Mouse (Mus musculus) limb, embryonic 11.5 days (tissue): Measurements from ENCODE around the gene Calhm1. TPM values are rescaled to one million over a fixed set of nuclear protein-coding genes. Genes with fewer than 3 reads are reported as not detected.

Source experiments
- ATAC-seq: fragments of 200-750 bp; cut with Nextera tagmentation; 2 replicates; pipeline ENCODE4 v1.8.0; 2017; ENCODE audit warnings: low read depth; ENCODE audit not compliant: insufficient number of reproducible peaks, low FRiP score, low TSS enrichment
- DNase-seq: peaks from one replicate; pipeline ENCODE4 v3.0.0-alpha.2; 2015; ENCODE audit warnings: low spot score
- H3K27ac ChIP-seq: fragments of 300-500 bp; sonication (generic); replicated peaks from 2 replicates; pipeline ENCODE4 v1.5.1; 2014; ENCODE audit warnings: low read depth, mild to moderate bottlenecking, low read length
- H3K27me3 ChIP-seq: fragments of 300-500 bp; sonication (generic); 2 replicates; pipeline ENCODE4 v1.6.1; 2014; ENCODE audit warnings: mild to moderate bottlenecking, low read length, mixed read lengths; ENCODE audit not compliant: control insufficient read depth, insufficient read depth
- H3K36me3 ChIP-seq: fragments of 300-500 bp; sonication (generic); 2 replicates; pipeline ENCODE4 v1.6.1; 2014; ENCODE audit warnings: mild to moderate bottlenecking, low read length, moderate library complexity, mixed read lengths; ENCODE audit not compliant: control insufficient read depth, insufficient read depth
- H3K4me1 ChIP-seq: fragments of 300-500 bp; sonication (generic); 2 replicates; pipeline ENCODE4 v1.6.1; 2014; ENCODE audit warnings: low read length, mixed read lengths; ENCODE audit not compliant: control insufficient read depth, insufficient read depth
- H3K4me2 ChIP-seq: fragments of 300-500 bp; sonication (generic); 2 replicates; pipeline ENCODE4 v1.6.1; 2014; ENCODE audit warnings: low read depth, mild to moderate bottlenecking, moderate library complexity; ENCODE audit not compliant: severe bottlenecking
- H3K4me3 ChIP-seq: fragments of 300-500 bp; sonication (generic); 2 replicates; pipeline ENCODE4 v1.5.1; 2014; ENCODE audit warnings: low read depth, low read length
- H3K9ac ChIP-seq: fragments of 300-500 bp; sonication (generic); 2 replicates; pipeline ENCODE4 v1.6.1; 2014; ENCODE audit warnings: mild to moderate bottlenecking, low read length
- H3K9me3 ChIP-seq: fragments of 300-500 bp; sonication (generic); 2 replicates; pipeline ENCODE4 v1.6.1; 2016; ENCODE audit warnings: low read length; ENCODE audit not compliant: control insufficient read depth
- WGBS: fragments of 180-500 bp; shearing (Covaris S2); extraction: QIAGEN DNeasy Blood & Tissue Kit; methylation state at CpG from one replicate; pipeline ENCODE4 v1.1.7; 2014; 5-methylcytosine and 5-hydroxymethylcytosine counted together
- polyA plus RNA-seq: library from polyadenylated mRNA; unstranded; fragments of >200 nt; fragmentation: Nextera tagmentation; extraction: Ambion mirVana; gene quantifications from 2 replicates; pipeline ENCODE4 v1.2.1, GENCODE M21; 2014

Gene Calhm1
- polyA plus RNA-seq, result not detected in 2 replicates

DNA sequence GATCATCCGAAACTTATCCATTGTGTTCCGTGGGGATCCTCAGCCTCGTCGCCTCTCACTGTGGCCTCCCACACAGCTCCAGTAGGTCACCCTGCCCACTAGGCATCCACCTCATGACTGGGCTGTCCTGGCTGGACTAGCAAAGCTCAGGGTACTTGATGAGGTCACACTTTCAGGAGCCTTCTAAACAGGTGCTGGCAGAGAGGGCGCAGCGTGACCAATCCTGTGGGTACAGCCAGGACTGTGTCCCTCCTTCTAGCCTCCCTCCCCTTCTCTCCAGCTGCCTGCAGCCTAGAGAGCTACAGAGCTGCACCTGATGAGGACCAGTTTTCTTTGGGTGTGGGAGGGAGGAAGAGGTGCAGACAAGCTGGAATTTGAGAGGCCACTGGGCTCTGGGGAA is at the start of gene Calhm1:
Gene Calhm1, minus strand, starts transcription at position 101 of the 400 bp plus-strand sequence.
- H3K9me3 ChIP-seq, result no peaks in the 10 kb centered on the region
- no peaks in the 10 kb centered on the region for H3K4me1 ChIP-seq
- H3K27ac ChIP-seq, result no peak within 1 kb of the TSS
- no peak for ATAC-seq
- 96% methylated on average over 6 of the region's 6 CpGs for WGBS
- no peak within 1 kb of the TSS for H3K4me2 ChIP-seq
- no peaks in the 10 kb centered on the region for H3K27me3 ChIP-seq
- H3K9ac ChIP-seq, result no peak within 1 kb of the TSS
- DNase-seq, result no peak
- H3K4me3 ChIP-seq, result no peak within 1 kb of the TSS
- no peaks in the 10 kb centered on the region for H3K36me3 ChIP-seq

DNA sequence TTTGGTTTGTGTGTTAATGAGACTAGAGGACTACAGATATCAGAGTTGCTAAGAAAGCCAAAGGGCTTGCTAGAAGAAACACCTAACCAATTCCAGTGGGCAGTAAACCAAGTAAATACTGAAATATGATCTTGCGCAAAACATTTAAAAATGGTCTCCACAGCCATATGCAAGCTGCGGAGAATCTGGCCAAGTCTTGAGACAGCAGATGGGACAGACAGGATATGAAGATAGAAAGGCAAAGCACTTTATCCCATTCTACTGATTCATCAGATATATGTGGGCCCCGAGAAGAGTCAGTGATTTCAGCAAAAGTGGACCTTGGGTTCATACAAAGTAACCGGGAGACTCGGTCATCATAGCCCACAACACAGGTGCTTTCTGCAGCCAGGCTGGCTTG is 48.1 kb upstream of the Calhm1 start:
- Histone ChIP-seq H3K4me2 (no peak overlapping the region), H3K4me1 (peaks cover 4% of the 10 kb centered on the region; the same call in 1 of the 2 replicates), H3K36me3 (no peaks in the 10 kb centered on the region), H3K27ac (no peak overlapping the region), H3K4me3 (no peak overlapping the region), H3K9me3 (no peaks in the 10 kb centered on the region), H3K27me3 (no peaks in the 10 kb centered on the region), H3K9ac (no peak overlapping the region)
- DNase-seq, result no peak
- no peak for ATAC-seq
- WGBS, result 97% methylated on average over 5 of the region's 5 CpGs

DNA sequence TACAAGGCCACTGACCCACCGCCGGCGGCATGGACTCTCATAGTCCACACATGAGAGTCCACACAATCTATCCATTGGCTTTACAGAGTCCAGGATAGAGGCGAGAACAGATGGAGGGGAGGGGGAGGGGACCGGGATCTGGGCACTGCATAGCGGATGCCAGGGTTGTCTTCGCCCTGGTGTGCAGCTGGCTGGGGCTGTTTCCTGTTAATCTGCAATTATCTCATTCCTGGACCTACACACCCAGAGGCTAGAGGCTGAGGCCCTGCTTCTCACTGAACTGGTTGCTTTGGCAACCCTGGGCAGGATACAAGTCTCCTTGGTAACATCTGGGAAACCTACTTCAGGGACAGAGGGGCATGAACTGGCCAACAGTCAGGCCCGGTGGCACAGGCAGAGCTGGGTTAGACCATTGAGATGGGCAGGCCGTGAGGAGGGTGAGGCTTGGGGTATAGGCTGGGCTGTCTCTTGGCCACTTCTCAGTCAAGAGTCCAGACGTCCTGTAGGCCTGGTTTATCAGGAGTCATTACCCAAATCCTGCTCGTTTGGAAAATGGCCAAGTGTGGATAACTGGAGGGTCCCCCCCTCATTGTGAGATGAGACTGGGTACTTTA is 44.6 kb upstream of the Calhm1 start:
- Histone ChIP-seq H3K9ac (no peak overlapping the region), H3K4me3 (no peak overlapping the region), H3K9me3 (no peaks in the 10 kb centered on the region), H3K4me1 (peaks cover 4% of the 10 kb centered on the region; the same call in 1 of the 2 replicates), H3K36me3 (no peaks in the 10 kb centered on the region), H3K27me3 (no peaks in the 10 kb centered on the region), H3K4me2 (no peak overlapping the region), H3K27ac (no peak overlapping the region)
- DNase-seq (no peak), ATAC-seq (no peak)
- WGBS, result 69% methylated on average over 11 of the region's 11 CpGs

DNA sequence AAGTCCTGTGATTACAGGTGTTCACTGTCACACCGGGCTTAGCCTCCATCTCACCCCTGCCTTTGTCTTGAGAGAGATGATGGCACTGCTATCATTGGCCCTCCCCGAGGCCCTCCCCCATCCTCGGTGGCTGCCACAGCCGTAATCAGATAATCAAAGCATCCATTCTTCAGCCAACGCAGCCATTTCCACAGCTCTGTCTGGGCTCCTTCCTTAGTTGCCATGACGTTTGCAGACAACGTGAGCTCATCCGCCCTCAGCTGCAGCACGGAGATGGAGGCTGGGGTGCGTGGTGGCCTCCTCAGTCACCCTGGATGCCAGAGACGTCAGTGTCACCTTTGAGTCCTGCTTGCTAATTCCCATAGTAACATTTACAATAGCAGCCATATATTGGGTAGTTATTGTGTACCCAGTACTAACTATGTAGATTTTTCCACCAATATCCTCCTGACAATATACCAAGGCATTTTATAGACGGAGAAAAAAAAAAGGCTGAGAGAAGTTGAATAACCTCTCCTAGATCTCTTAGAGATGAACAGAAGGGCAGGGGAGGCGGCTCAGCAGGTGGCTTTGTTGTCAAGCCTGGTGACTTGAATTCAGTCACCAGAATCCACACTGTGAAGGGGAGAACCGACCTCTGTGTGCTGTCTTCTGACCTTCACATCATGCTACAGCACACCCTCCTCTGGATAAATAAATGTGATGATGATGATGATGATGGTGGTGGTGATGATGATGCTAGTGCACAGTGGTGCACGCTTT is 42.6 kb upstream of the Calhm1 start:
- no peak overlapping the region for H3K27ac ChIP-seq
- WGBS, result 54% methylated on average over 15 of the region's 15 CpGs
- no peaks in the 10 kb centered on the region for H3K36me3 ChIP-seq
- no peak overlapping the region for H3K9ac ChIP-seq
- peaks cover 4% of the 10 kb centered on the region; the same call in 1 of the 2 replicates for H3K4me1 ChIP-seq
- ATAC-seq (no peak), DNase-seq (no peak)
- no peak overlapping the region for H3K4me2 ChIP-seq
- H3K9me3 ChIP-seq, result no peaks in the 10 kb centered on the region
- no peak overlapping the region for H3K4me3 ChIP-seq
- no peaks in the 10 kb centered on the region for H3K27me3 ChIP-seq

DNA sequence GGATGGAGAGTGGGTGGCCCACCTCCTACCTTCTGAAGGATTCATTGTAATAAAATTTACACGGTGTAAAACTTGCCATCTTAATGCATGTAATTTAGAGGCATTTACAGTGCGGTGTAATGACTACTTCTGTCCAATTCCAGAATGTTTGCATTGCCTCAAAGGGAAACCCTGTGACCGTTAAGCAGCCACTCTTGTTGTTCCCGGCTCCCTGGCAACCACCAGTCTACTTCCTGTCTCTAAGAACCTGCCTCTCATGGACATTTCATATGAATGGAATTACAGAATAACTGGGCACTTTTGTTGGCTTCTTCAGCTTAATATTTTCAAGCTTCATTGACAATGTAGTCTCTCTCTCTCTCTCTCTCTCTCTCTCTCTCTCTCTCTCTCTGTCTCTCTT is 40.7 kb upstream of the Calhm1 start:
- H3K27ac ChIP-seq, result no peak overlapping the region
- H3K4me3 ChIP-seq, result no peak overlapping the region
- H3K9me3 ChIP-seq, result no peaks in the 10 kb centered on the region
- H3K9ac ChIP-seq, result no peak overlapping the region
- DNase-seq (no peak), ATAC-seq (no peak)
- H3K27me3 ChIP-seq, result peaks cover 12% of the 10 kb centered on the region
- H3K36me3 ChIP-seq, result no peaks in the 10 kb centered on the region
- H3K4me1 ChIP-seq, result peaks cover 7% of the 10 kb centered on the region
- no peak overlapping the region for H3K4me2 ChIP-seq
- 52% methylated on average over 4 of the region's 4 CpGs for WGBS

DNA sequence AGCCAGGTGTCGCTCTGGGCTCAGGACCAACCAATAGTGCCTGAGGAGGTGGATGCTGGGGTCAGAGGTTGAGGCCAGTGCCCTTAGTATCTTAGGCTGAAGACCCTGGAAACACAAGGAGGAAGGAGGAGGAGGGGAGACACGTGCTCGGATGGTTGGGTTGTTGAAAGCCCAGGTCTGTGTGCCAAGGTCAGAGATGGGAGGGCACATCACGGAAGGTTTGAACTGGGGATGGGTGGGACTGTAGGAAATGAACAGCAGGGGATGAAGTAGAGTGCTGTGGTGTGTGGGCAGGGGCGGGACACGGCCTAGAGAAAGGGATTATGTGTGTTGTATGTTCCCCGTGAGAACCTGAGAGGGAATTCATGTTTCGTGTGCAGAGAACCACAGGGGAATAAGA is 40.2 kb upstream of the Calhm1 start:
- Histone ChIP-seq H3K9me3 (no peaks in the 10 kb centered on the region), H3K27ac (no peak overlapping the region), H3K4me2 (no peak overlapping the region), H3K9ac (no peak overlapping the region), H3K4me1 (peaks cover 12% of the 10 kb centered on the region), H3K4me3 (no peak overlapping the region), H3K27me3 (peaks cover 17% of the 10 kb centered on the region), H3K36me3 (no peaks in the 10 kb centered on the region)
- no peak for DNase-seq
- 66% methylated on average over 8 of the region's 8 CpGs for WGBS
- no peak for ATAC-seq

DNA sequence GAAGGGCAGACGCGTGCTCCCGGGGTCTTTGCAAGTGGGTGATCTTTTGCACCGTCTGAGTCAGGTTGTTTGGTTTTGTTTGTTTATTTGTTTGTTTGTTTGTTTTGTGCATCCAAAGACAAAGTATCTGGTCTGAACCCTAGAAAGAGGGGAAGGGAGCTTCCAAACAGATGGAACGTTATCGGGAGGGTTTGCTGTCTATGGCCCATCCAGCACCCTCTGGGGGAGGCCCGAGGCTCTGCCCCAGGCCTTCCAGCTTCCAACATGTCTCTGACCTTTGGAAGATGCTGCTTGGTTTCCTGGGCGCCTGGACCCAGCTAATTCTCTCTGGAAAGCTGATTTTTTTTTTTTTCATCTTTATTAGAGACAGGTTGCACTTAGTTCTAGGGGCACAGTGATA is 36.0 kb upstream of the Calhm1 start:
- no peaks in the 10 kb centered on the region for H3K9me3 ChIP-seq
- no peak overlapping the region for H3K9ac ChIP-seq
- H3K27me3 ChIP-seq, result peaks cover 20% of the 10 kb centered on the region
- no peak for ATAC-seq
- no peak overlapping the region for H3K27ac ChIP-seq
- DNase-seq, result no peak
- H3K36me3 ChIP-seq, result no peaks in the 10 kb centered on the region
- H3K4me3 ChIP-seq, result no peak overlapping the region
- H3K4me2 ChIP-seq, result peak overlapping the region; percentile 100
- 18% methylated on average over 8 of the region's 8 CpGs for WGBS
- H3K4me1 ChIP-seq, result peaks cover 8% of the 10 kb centered on the region; the same call in 1 of the 2 replicates

DNA sequence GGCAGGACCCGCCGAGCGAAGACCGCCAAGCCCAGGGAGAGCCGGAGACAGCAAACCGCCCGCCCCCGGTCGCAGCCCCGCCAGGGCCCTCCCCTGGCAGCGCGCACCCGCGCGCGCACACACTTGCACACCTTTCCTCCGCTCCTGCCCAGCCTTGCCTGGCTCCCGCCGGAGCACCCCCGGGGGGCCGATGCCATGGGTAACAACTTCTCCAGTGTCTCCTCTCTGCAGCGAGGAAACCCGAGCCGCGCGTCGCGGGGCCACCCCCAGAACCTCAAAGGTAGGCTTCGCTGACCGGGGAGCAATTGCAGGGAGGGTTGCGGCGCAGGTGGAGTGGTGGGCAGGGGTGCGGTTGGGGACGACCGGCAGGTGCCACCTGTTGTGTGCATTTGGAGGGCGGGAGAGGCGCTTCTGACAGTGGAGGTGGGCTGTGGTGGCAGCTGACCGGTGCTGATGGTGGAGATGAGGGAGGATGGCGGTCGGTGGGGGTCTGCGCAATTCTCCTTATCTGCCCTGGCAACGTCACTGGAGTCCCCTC is 35.3 kb upstream of the Calhm1 start:
- Histone ChIP-seq H3K4me1 (peaks cover 8% of the 10 kb centered on the region; the same call in 1 of the 2 replicates), H3K9me3 (no peaks in the 10 kb centered on the region), H3K4me2 (peak overlapping the region; percentile 100), H3K27ac (no peak overlapping the region), H3K27me3 (peaks cover 20% of the 10 kb centered on the region), H3K36me3 (no peaks in the 10 kb centered on the region), H3K4me3 (peak overlapping the region; percentile 63), H3K9ac (peak overlapping the region; percentile 63)
- under 1% methylated on average over 38 of the region's 42 CpGs for WGBS
- no peak for ATAC-seq
- DNase-seq, result peak; percentile 63
